Mouse (Mus musculus): ENCODE measurements around the gene Fam193a.

The Fam193a gene

DNA sequence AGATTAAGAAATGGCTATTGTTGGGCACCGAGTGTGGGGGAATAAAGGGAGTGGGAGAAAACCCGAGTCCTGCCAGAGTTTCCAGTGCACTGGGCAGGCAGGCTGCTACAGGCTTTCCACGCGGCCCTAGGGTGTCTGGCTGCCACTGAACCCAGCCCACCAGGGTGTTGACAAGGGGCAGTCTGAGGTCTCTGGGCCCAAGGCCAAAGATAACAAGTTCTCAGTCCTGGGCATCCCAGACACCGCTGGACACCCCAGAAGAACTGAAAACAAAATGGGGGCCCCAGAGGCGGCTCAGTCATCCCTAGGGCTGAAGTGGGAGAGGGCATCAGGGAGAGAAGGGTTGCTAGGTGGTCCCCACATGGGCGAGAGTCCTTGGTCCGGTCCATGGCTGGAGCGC, 76.5 kb downstream of the Fam193a start:
- no peak for DNase-seq (ENCODE audit: low read depth in 1 of 2, low spot score in 2 of 2)

GRCm38 (mm10) chr5:34458994-34459393, 89.3 kb downstream of the Fam193a start:
- DNase-seq (ENCODE audit: low read depth in 1 of 2, low spot score in 2 of 2) = no peak

GRCm38 (mm10) chr5:34461294-34461693, 91.6 kb downstream of the Fam193a start:
- no peak for DNase-seq (ENCODE audit: low read depth in 1 of 2, low spot score in 2 of 2)

DNA sequence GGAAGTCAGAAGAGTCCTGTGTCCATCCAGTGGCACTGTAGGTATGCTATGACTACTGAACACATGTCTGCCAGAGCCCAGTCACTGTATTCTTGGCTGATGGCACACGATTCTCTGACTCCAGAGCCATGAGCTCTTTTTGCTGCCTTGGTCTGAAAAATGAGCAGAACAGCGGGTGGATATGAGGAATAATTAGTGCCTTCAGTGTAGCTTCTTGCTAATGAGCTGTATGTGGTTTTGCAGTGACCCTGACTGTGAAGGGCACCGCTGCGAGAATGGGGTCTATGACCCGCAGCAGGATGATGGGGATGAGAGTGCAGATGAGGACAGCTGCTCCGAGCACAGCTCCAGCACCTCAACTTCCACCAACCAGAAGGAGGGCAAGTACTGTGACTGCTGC, 92.1 kb downstream of the Fam193a start:
- DNase-seq (ENCODE audit: low read depth in 1 of 2, low spot score in 2 of 2) = no peak

- DNase-seq (ENCODE audit: low read depth in 1 of 2, low spot score in 2 of 2) = no peak
Measured at GRCm38 (mm10) chr5:34466079-34466478, 96.3 kb downstream of the Fam193a start.

- DNase-seq (ENCODE audit: low read depth in 1 of 2, low spot score in 2 of 2) = no peak
Measured at GRCm38 (mm10) chr5:34466648-34467047, 96.9 kb downstream of the Fam193a start.

DNA sequence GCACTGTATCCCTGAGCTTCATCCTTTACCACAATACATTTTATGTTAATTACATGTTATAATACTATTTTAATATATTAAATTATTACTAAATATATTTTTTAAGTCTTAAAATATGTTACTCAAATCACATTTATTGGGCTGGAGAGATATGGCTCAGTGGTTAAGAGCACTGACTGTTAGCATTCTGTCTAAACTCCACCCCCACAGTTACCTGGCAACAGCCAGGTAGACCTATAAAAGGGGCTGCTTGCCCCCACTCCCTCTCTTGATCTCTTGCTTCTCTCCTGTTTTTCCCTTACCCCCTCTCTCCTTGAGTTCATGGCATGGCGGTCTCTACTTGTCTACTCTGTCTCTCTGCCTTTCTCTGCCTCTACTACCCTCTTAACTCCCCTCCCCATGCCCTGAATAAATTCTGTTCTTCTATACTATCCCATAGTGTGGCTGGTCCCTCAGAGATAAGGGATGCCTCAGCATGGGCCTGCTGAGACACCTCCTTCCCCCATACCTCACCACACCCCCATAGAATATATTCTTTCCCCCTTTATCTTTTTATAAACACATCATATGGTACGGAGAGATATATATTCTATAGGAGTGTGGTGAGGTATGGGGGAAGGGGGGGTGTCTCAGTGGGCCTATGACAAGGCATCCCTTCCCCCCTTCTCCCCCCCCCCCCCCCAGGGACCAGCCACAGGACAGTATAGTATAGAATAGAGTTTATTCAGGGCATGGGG, 98.5 kb downstream of the Fam193a start:
- DNase-seq (ENCODE audit: low read depth in 1 of 2, low spot score in 2 of 2) = no peak

DNA sequence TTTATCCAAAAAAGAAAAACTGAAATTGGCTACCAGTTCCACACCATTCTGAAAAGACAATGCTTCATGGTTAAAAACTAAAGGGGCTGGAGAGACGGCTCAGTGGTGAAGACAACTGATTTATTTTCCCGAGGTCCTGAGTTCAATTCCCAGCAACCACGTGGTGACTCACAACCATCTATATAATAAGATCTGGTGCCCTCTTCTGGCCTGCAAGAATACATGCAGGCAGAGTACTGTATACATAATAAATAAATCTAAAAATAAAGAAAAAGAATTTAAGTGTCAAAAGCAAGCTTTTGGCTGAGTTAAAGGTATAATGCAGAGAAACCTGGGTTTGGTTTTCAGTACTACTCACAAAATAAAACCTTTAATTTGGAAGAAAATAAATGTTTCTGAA, 111.2 kb downstream of the Fam193a start:
- DNase-seq (ENCODE audit: low read depth in 1 of 2, low spot score in 2 of 2) = no peak

DNA sequence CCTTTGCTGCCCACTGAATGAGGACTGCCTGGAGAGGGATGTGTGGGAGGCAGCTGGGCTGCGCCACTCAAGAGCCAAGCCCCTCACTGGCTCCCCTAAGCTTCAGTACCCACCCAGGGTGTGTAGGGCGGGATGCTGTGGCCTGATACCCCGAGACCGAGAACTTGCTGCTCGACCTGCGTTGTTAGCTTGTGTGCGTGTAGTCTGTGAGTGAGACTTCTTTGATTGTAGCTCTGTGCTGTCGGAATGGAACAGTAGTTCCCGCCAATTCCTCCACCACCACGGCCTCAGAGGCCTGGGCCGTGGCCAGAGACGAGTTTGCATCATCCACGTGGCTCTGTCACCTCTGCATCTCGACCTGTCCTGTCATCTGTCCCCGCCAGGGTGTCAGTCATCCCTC, 116.0 kb downstream of the Fam193a start:
- DNase-seq (ENCODE audit: low read depth in 1 of 2, low spot score in 2 of 2) = no peak

DNA sequence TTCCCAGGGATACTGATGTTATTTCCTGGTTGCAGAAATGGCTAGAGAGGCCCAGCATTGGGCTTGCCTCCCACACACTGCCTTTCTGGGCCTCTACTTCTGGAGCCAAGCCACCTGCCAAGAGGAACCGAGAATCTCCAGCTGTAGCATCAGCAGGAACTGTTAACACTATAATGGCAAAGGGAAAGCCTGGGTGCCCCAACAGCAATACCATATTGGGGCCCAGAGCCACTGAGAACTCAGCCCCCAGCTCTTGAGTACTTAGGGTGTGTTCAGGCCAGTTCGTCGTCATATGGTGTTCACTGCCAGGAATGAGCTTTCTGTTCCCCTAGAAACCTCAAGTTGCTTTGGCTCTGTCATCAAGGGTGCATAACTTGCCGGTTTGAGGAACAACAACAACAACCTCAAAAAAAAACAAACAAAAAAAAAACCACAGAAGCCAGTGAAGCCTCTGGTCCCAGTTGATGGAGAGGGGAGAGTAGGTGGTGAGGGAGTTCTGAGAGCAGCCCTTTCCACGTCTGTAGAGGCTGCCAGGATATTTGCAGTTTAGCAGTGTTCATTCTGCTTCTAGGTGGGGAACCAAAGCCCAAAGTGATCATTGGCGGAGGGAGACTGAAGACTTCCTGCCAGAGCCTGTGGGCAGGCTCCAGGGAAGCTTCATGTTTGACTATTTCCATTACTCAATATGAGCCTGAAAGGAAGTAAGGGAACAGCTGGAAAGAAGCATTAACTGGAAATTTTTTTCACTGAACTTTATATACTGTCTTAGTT, 117.8 kb downstream of the Fam193a start:
- DNase-seq (ENCODE audit: low read depth in 1 of 2, low spot score in 2 of 2) = peak; percentile 11 to 16

GRCm38 (mm10) chr5:34488741-34489417, 119.1 kb downstream of the Fam193a start:
- DNase-seq (ENCODE audit: low read depth in 1 of 2, low spot score in 2 of 2) = no peak

DNA sequence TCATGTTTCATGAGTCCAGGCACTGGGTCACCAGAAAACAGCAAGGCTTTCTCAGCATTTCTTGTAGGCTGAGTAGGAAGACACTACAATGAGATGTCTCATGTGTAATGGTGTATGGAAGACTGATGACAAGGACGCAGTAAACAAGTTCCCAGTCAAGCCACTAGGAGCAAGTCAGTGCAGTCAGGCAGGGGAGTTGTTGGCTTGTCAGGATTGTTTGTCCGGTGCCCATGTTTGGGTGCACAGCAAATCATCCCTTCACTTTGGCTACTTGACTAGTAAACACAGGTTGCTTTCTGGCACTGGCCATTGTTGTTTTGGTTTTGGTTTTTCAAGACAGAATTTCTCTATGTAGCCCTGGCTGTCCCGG, 119.7 kb downstream of the Fam193a start:
- no peak for DNase-seq (ENCODE audit: low read depth in 1 of 2, low spot score in 2 of 2)

DNA sequence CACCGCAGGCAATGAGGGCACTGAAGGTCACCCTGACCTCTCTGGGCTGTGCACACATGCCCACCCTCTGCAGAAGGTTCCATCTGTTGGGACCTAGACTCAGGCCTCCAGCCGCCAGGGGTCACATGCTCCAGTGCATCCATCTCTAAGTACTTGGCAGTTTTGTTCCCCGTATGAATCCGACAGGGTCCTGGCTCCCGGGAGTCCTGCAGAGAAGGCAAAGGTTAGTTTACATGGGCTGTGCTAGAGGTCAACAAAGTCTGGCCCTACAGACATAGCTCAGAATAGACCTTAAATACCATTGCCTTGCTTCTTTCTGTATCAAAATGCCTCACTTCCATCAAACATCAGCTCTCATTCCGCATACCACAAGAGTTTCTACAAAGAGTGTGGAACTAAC, 127.0 kb downstream of the Fam193a start:
- DNase-seq (ENCODE audit: low read depth in 1 of 2, low spot score in 2 of 2) = no peak

GRCm38 (mm10) chr5:34500886-34501285, 131.2 kb downstream of the Fam193a start:
- no peak for DNase-seq (ENCODE audit: low read depth in 1 of 2, low spot score in 2 of 2)

GRCm38 (mm10) chr5:34501588-34501987, 131.9 kb downstream of the Fam193a start:
- no peak for DNase-seq (ENCODE audit: low read depth in 1 of 2, low spot score in 2 of 2)

GRCm38 (mm10) chr5:34502411-34502810, 132.7 kb downstream of the Fam193a start:
- no peak for DNase-seq (ENCODE audit: low read depth in 1 of 2, low spot score in 2 of 2)

DNA sequence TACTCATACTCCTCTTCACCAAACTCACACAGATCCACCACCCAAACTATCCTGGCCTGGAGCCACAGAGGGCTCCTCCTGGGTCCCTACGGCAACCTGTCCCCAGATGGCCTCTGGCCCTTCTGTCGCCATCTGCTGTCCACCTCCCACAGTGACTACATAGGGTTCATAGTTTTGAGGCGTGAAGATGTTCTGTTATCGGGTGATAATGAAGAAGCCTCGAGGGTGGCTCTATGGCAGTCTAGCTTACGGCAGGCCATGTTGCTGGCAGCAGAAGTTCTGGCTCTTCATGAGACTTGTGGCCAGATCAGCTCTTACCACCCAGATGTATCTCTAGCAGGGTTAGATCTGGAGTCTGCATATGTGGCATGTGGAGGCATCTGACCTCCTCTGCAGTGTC, 133.1 kb downstream of the Fam193a start:
- no peak for DNase-seq (ENCODE audit: low read depth in 1 of 2, low spot score in 2 of 2)

DNA sequence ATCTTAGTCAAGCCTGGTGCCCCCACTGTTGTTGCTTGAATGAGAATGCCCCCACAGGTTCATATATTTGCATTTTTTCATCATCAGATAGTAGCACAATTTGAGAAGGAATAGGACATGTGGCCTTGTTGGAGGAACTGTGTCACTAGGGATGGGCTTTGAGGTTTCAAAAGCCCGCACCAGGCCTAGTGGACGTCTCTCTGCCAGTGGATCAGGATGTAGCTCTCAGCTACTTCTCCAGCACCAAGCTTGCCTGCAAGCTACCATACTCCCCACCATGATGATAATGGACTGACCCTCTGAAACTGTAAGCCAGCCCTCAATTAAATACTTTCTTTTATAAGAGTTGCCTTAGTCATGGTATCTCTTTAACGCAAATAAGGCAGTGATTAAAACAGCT, 142.8 kb downstream of the Fam193a start:
- DNase-seq (ENCODE audit: low read depth in 1 of 2, low spot score in 2 of 2) = no peak

GRCm38 (mm10) chr5:34513466-34514217, 143.9 kb downstream of the Fam193a start, which contains the start of gene Tnip2:
Gene Tnip2, minus strand, starts transcription at chr5:34513991.
- DNase-seq (ENCODE audit: low read depth in 1 of 2, low spot score in 2 of 2) = peak; percentile 88 to 95

GRCm38 (mm10) chr5:34514218-34514566, 144.5 kb downstream of the Fam193a start:
- no peak for DNase-seq (ENCODE audit: low read depth in 1 of 2, low spot score in 2 of 2)

DNA sequence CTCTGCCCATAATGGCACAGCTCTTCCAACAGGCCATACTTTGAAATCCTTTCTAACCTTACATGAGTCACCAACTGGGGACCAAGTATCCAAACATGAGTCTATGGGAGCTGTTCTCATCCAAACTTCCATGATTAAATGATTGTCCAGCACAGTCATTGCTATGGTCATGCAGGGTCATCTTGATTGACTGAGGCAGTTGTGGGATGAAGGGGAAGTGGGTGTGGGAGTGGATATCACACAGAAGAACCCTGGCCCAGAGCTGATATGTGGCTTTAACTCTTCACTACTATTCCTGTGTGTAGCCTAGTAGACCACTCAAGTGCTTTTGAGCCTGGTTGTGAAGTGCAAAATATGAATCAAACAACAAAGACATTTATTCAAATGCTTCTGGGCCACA, 145.4 kb downstream of the Fam193a start:
- DNase-seq (ENCODE audit: low read depth in 1 of 2, low spot score in 2 of 2) = no peak

Measured in monocyte, adult 2 months (primary cell).